Mouse (Mus musculus) right cerebral cortex, adult 2 months (tissue): ENCODE results near the gene Cluh.

Experiments
- DNase-seq, 2 experiments: peaks; one replicate each; pipeline ENCODE4 v3.0.0; 2021 to 2022; ENCODE audit warnings: low spot score in 2 of 2

Cluh gene

DNA sequence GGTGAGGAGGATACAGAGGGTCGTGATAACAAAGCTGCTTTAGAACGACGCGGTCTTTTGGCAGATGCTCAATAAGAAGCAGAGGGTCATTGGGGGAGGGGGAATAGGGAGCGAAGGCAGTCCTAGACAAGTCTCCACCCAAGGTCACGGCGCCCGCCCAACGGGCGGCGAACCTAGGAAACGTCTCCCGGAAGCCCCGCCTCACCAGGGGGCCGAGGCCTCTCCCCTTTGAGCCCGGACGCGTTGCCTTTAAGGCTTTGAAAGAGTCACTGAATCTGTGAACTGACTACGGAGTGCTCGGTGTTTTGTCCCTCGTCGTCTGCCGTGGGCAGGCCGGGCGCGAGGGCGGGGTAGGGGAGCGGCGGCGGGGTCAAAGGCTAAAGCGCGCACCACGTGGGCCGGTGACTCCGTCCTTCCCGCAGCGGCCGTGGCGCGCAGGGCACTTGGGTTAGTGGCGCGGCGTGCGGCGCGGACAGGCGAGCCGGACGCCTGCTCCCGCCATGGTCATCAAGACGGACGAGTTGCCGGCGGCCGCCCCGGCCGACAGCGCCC is at the start of gene Cluh:
Gene Cluh, plus strand, starts transcription at position 401 of the 552 bp plus-strand sequence.
- DNase-seq, result peak; percentile 97 to 99

DNA sequence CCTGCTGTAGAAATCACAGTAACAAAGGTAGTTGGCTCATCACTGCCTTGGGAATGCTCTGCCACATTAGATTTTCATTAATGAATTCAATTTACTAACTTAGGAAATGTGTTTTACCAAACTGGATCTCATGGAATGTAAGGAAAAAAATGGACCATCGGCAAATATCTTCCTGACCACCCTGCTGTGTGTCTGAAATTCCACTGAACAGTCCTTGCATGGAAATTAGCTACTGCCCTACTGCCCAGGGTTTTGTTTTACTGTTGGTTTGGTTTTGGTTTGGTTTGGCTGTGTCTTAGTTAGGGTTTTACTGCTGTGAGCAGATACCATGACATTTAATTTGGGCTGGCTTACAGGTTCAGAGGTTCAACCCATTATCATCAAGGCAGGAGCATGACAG is 47.0 kb upstream of the Cluh start:
- DNase-seq, result no peak

DNA sequence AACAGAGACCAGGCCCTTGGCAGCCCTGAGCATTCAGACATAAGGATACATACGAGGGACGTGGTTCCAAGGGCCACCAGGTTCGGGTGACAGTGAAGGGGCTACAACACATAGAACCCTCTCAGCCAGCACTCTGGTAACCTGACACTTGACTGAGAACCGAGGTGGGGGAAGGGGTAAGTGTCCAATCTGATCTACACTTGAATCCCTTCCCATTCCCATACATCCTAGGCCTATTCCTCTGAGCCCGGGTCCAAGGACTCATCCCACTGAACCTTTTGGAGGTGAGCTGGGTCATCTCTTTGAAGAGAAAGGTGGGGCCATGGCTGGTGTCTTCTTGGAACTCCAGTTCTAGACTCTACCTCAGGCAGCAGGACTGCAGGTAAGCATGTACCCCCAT is 39.2 kb upstream of the Cluh start:
- DNase-seq, result no peak

DNA sequence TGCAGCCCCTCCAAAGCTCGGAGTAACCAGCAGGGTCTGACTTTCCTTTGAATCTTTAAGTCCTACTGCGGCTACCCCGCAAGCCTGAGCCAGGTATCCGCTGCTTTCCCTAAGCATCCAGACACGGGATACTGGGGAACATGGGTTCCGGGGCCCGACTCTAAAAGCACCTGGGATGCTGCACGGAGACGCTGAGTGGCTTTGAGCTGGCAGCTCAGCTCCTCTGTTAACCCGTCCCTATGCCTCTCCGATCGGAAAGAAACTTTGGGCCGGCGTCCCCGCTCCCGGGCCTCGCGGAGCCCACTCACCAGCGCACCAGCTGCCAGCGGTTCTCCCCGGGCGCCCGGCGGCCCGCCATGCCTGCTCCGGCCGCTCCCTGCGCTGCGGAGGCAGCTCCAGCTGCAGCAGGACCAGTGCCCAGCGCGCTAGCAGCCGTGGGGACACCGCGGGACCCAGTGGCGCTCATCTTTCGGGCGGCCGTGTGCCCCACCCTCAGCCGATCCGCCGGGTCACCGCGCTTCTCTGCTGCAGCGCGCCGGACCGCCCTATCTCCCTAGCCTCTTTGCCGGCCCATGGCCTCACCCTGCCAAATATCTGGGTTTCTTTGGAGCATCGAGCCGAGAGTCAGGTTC is 38.6 kb upstream of the Cluh start, which contains the start of gene Rap1gap2:
Gene Rap1gap2, minus strand, starts transcription at position 371 of the 632 bp plus-strand sequence.
- peak in 1 of 2 experiments; percentile 37 for DNase-seq

DNA sequence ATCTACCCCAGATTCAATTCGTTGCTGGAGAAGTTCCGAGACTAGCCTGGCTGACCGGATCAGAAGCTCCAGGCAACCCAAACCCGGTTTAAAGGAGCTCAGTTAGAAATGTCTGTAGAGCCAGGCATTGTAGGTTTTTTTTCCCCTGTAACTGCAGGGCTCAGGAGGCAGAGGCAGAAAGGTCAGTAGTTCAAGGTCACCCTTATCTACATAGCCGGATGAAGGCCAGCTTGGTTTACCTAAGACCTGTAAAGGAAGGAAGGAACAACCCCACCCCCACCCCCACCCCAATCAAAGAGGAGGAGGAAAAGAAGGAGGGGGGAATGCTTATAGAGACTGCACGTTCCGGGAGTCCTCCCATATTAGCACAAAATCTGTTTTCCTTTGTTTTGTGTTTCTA is 37.9 kb upstream of the Cluh start:
- DNase-seq, result no peak

DNA sequence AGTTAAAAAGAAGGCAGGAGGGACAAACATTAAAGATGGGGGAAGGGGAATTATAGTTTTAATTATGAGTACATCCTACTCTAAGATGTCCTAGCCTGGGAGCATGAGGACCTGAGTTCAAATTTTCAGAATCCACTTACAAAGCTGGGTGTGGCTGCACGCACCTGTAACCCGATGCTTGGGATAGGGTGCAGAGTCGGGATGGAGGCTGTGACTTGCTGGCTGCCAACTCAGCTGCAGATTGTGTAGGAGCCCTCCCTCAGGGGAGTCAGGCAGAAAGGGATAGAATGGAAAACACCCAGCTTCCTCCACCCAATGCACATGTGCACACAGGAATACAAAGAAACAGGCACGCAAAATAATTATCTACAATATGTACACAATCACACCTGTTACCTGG is 35.9 kb upstream of the Cluh start:
- no peak for DNase-seq

DNA sequence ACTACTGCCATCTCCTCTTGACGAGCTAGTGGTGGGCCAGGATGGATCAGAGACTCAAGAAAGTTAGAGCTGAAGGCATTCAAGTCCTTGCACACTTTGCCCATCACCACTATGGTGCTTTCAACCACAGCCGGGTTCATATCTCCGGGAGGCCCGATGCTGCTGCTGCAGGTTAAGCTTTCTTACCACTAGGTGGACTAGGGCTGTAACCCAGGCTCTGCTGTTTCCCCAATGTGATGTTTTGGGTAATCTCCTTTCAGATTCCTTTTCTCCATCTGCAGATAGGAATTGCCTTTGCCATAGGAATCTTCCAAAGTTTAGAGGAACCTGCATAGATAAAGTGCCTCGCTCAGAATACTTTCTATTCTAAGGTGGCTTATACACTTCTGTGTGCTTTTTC is 33.7 kb upstream of the Cluh start:
- no peak for DNase-seq

DNA sequence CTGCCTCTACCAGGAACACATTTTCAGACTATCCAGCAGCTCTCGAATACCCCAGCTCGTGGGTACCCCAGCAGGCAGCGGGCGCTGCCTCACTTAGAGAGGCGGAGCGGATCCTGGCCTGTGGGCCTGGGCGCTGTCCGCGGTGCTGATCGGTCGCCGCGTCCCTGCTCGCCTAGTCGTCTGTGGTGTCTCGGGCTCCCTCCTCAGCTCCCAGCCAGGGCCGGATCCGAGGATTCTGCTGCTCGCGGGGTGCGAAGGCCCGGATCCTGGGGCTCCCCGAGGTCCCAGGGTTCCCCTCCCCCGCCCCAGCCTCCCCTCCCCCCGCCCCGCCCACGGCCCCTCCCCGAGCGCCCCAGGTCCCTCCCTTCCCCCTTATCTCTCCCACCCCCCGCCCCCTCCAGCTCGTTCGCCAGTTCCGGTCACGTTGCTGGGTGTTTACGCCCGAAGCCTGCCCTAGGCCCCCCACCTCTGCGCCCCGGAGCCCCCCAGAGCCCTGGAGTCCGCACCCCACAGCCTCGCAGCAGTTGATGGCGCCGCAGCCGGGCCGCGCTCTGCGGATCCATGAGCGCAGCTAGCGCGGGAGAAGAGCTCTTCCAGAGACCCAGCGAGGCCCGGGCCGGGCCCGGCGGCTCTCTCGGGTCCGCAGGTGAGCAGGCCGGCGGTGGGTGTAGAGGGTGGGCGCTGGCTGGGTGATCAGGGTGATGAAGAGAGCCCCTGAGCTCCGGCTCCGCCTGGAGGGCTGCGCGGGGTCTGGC is 29.9 kb upstream of the Cluh start, which contains the start of gene Ccdc92b:
Gene Ccdc92b, plus strand, starts transcription at position 405 of the 755 bp plus-strand sequence.
- peak; percentile 61 to 71 for DNase-seq

DNA sequence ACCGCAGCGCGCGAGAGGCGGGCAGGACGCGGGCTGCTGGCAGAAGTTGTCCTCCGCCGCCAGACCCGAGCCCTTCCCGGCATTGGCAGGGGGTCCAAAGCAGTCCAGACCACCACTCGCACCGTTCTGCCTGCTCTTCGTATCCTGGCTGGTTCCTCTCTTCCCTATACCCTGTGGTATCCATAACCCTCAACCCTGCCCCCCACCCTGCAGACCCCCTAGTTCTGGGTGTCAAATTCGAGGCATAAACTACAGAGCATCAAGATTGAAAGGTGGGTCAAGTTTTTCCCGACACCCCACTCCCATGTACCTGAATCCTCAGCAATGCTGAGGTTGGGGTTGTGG is 29.4 kb upstream of the Cluh start:
- DNase-seq, result no peak

DNA sequence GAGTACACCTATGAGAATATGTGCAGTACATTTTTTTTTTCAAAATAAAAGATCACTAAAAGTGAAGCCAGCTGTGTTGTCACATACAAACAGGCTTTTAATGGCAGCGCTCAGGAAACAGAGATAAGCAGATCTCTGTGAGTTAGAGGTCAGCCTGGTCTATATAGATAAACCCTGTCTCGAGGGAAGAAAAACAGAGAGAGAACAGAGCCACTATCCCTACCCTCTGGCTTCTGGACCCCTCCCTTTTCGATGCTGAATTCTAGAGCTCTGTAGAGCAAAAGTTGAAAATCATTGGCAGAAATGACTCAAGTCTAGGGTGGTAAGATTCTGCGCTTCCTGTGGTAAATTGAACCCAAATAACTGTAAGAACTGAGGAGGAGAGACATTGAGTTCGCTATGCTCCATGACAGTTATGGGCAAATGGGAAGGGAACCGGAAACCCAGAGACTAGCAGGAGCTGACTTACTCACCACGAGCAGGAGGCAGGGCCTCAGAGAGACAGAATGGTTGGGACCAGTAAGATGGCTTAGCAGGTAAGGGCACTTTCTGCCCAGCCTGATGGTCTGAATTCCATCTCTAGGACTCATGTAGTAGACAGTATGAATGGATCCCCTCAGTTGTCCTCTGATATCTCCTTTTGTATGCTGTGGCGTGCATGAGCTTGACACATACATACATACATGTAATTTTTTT is 27.2 kb upstream of the Cluh start:
- no peak for DNase-seq

DNA sequence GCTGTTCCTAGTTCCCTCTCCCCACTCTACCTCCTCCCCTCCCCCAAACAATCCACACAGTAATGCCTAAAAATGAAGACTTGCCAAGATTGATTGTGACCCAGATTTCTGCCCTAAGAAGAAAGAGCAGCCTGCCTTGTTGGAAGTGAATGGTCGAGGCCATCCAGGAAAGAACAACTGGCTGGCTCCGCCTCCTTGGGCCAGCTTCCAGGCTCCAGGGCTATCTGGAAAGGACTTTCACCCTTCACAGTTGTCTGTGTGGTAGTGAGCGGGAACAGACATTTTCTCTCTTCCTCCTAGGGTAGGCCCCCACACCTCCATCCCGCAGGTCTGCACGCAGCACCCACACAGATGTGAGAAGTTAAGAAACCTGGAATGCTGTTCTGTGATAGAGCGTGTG is 25.6 kb upstream of the Cluh start:
- DNase-seq, result no peak

DNA sequence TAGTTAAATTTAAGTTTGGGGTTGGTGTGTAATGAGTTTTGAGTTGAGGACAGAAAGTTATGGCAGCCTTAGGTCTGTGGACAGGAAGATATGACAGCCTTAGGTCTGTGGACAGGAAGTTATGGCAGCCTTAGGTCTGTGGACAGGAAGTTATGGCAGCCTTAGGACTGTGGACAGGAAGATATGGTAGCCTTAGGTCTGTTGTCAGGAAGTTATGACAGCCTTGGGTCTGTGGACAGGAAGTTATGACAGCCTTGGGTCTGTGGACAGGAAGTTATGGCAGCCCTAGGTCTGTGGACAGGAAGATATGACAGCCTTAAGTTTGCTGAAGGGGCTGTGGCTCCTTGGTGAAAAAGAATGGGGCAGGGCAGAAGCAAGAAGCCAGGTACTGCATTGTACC is 24.0 kb upstream of the Cluh start:
- no peak for DNase-seq

DNA sequence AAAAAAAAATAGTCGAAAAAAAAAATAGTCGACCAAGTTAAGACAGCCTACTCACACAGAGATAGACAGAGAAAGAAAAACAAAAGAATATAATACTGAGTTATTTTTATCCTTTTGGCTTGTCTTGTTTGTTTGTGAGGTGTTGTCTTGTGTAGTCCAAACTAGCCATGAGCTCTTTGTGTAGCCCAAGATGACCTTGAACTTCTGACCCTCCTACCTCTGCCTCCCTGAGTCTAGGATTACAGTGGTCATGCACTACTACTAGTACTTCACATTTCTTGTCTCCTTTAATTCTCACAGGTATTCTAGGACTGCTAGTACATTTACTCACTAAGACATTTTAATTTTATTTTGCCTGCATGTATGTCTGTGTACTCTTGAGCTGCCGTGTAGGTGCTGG is 21.8 kb upstream of the Cluh start:
- no peak for DNase-seq

DNA sequence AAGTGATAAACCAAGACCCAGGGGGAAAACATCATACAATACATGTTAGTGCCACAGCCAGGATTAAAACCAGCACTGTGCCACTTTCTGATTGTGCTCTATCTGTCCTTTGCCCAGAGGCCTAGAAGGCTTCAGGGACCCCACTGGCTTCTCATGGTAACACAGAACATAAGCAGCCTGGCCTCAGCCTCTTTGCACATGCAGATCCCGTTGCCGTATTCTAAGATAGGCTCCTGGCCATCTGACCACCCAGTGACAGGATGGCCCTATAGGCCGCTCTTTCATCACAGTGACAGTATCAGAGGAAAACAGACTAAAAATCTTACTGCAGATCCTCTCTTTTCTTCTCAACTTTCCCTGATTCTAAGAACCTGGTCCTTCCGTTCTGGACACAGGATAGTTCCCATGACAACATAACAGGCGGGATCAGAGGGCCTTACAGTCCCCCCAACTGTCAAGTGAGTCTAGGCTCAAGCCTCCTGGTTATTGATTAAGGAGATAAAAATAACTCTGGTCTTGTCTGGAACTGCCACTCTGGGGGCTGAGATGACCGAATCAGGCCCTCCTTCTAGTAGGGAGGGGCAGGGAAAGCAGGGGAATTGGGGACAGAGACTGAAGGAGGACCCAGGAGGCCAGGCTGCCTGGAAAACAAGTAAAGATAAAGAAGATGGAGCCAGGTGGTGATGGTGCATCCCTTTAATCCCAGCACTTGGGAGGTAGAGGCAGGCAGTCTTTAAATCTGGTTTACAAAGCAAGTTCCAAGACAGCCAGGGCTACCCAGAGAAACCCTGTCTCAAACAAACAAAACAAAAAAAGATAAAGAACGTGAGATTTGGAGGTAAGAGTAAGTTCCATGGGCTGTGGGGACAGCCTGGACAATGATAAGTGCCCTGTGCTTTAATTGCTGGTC is 17.2 kb upstream of the Cluh start:
- no peak for DNase-seq

DNA sequence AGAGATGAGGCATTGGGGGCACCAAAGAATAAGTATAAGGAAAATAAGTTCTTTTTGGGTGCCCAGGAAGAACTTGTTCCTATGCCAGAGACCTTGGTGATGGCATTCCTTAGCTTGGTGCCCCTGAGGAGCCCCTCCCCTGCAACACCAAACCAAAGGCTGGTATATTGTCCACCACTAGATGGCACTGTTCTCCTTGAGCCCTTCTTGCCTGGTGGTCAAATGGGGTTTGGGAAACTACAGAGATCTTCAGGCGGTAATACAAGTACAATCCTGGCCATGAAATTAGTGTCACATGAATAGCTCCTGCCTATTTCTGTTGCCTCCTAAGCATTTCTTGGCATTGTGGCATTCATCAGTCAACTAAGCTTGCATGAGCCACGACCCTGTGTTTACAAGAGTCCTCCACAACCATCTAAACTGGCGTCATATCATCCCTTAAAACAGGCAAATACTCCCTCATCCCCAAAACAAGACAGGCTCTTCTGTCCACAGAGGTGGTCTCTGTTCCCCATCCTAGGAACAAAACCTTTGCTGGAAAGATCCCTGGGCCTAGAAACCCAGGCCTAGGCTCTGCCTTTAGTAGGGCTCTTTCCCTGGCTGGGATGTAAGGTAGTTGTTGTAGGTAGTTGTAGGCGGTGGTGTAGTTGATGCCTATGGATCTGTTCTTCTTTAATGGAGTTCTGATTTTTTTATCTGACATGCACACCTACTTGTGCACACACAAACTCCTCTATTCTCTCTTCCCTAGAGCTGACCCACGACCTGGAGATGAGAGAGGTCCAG is 14.6 kb upstream of the Cluh start:
- peak; percentile 69 to 78 for DNase-seq

DNA sequence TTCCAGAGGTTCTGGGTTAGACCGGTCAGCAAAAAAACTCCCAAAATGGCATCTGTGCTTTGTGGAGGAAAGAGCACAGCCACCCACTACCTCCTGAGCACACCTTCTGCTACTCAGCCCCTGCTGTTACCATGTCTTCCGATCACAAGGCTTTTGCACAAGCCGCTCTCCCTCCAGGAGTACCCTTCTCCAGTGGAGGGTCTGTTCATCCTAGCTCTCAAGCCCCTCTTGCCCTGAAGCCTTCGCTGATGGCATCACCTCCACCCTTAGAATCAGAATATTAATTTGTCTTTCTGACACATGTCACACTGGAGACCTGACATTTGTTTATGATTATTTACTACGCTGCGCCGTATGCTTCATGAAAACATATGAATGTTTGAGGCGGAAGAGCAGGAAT is 11.8 kb upstream of the Cluh start:
- no peak for DNase-seq

DNA sequence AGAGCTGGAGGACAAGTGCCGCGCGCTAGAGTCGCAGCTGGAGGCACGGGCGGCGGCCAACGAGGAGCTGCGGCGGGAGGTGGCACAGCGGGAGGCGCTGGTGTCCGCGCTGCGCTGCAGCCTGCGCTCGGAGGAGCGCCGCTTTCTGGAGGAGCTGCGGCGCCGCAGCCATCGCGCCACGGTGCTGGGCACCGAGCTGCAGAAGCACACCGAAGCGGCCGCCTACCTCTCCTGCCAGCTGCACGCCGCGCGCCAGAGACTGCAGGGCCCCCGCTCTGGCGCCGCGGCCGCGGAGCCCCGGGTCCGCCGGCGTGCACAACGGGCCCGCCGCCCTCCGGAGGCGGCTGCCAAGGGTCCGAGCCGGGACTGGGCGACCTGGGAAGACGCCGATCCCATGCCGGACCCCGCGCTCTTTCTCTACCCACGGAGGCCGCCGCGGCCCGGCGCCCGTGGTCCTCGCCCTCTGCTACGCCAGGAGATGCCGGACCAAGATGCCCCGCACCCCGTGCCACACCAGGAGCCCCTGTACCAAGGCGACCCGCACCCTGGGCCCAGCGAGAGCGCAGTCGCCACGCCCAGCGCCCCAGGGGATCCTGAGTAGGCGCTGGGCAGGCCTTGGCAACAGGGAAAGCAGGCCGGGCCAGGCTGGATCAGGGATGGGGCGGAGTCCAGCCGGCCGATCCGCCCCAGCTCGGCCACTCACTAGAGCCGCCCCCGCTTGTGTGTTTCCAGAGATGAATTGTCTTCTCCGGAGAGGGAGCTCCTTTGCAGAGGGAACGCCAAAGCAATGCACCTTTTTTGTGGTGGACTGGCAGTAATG is 11.1 kb upstream of the Cluh start:
- DNase-seq, result peak; percentile 69 to 73

DNA sequence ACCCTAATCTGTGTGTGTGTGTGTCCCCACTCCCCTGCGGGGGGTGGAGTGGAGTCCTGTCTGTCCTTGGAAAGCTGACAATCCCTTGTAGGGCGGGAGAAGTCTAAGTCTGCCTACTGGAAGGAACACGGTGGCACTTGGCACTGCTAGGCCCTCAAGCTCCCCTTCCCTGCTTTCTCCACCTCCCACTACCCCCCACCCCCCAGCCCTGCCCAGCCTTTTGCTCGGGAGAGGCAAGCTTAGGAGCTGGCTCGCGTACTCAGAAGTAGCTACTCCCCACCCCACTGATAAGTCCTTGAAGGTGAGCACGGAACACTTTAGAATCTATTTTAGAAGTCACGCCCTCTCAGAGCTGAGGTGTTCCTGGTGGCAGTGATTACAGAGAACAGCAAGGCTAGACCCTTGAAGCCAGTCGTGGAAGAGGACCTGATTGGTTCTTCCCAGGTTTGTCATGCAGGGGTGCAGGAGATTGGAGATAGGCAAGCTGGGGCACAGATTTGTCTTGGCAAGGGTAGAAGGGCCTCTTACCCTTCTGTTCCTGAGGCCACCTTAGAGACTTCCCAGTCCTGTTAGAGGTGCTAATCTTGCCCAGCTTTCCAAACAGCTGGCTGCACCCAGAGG is 10.4 kb upstream of the Cluh start:
- DNase-seq, result no peak

DNA sequence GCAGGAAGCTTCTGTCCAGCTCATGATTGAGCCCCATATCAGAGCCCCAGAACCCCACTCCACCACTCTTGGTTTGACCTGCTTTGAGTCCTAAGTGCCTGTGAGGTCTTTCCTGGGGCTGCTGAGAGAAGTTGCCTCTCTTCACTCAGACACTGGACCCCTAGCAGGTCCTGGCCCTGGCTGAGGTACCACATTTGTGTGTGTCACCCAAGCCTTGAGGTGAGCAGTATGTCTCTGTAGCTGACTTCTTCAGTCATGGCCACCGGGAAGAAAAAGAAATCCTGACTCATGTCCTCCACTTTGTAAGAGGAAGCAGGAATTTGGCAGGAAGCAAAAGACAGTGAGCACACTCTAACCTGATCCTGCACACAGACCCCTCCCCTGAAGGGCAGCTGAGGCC is 9.7 kb upstream of the Cluh start:
- DNase-seq, result no peak
